Mouse (Mus musculus) ES-Bruce4 (cell line): Measurements from ENCODE around the gene Tsks. TPM values are rescaled to one million over a fixed set of nuclear protein-coding genes. Genes with fewer than 3 reads are reported as not detected.

ENCODE experiments used
- H3K27ac ChIP-seq: 2 replicates; pipeline ENCODE4 v1.5.1; 2012; ENCODE audit warnings: low read length, inconsistent platforms; ENCODE audit not compliant: insufficient read depth
- H3K27me3 ChIP-seq: 2 replicates; pipeline ENCODE4 v1.6.1; 2012; ENCODE audit warnings: mild to moderate bottlenecking, low read length, inconsistent platforms; ENCODE audit not compliant: control insufficient read depth, poor library complexity, insufficient read depth, severe bottlenecking
- H3K36me3 ChIP-seq: 2 replicates; pipeline ENCODE4 v1.6.1; 2012; ENCODE audit warnings: inconsistent platforms, mild to moderate bottlenecking, low read length, moderate library complexity; ENCODE audit not compliant: control insufficient read depth, poor library complexity, insufficient read depth, severe bottlenecking
- H3K4me1 ChIP-seq: one replicate; pipeline ENCODE4 v1.8.1; 2011; ENCODE audit warnings: low read length; ENCODE audit not compliant: control insufficient read depth, insufficient read depth
- H3K4me3 ChIP-seq: 2 replicates; pipeline ENCODE4 v1.5.1; 2011; ENCODE audit warnings: low read depth, mild to moderate bottlenecking, low read length
- H3K9ac ChIP-seq: 2 replicates; pipeline ENCODE4 v1.6.1; 2012; ENCODE audit warnings: low read depth, mild to moderate bottlenecking, inconsistent platforms; ENCODE audit not compliant: poor library complexity, severe bottlenecking
- H3K9me3 ChIP-seq: replicated peaks from 2 replicates; pipeline ENCODE4 v1.6.1; 2012; ENCODE audit warnings: mild to moderate bottlenecking, low read length, inconsistent platforms; ENCODE audit not compliant: control insufficient read depth, poor library complexity, insufficient read depth, severe bottlenecking
- CTCF ChIP-seq: IDR thresholded peaks from one replicate; pipeline ENCODE4 v1.8.1; 2011; ENCODE audit warnings: low read depth, low read length
- EP300 ChIP-seq: IDR thresholded peaks from 2 replicates; pipeline ENCODE4 v1.6.1; 2011; ENCODE audit warnings: low read depth, low read length; ENCODE audit not compliant: insufficient read depth
- POLR2A ChIP-seq: IDR thresholded peaks from one replicate; pipeline ENCODE4 v1.8.1; 2011; ENCODE audit warnings: low read length; ENCODE audit not compliant: insufficient read depth
- polyA plus RNA-seq: library from polyadenylated mRNA; stranded (reverse); fragments of >200 nt; gene quantifications from 2 replicates; pipeline ENCODE4 v1.2.4, GENCODE M21; 2011; ENCODE audit warnings: low read depth; ENCODE audit not compliant: missing spikeins, insufficient read depth, insufficient read length

The Tsks gene
- polyA plus RNA-seq, 1 experiment, result not detected

DNA sequence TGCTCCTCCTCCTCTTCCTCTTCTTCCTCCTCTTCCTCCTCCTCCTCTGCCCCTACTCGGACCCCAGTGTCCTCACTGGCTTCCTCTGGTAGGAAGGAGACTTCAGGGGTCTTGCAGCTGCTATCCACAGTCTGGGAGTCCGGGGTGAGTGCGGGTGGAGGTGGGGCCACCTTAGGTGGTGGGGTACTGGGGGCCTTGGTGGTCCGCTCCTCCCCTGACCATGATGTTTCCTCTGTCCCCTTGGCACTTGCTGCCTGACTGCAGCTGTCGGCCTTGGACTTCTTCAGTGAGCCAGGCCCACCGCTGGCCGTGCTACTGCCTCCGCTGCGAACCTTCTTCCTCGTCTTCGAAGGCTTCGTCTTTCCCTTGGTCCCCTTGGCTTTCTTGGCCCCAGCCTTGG, 63.5 kb downstream of the Tsks start:
- Histone ChIP-seq H3K4me1 (no peaks in the 10 kb centered on the region), H3K36me3 (peaks cover 30% of the 10 kb centered on the region), H3K9ac (no peak overlapping the region), H3K27ac (no peak overlapping the region), H3K4me3 (no peak overlapping the region), H3K27me3 (no peaks in the 10 kb centered on the region), H3K9me3 (no peaks in the 10 kb centered on the region)
- no peak for TF ChIP-seq POLR2A
- TF ChIP-seq CTCF, result no peak
- TF ChIP-seq EP300, result no peak

DNA sequence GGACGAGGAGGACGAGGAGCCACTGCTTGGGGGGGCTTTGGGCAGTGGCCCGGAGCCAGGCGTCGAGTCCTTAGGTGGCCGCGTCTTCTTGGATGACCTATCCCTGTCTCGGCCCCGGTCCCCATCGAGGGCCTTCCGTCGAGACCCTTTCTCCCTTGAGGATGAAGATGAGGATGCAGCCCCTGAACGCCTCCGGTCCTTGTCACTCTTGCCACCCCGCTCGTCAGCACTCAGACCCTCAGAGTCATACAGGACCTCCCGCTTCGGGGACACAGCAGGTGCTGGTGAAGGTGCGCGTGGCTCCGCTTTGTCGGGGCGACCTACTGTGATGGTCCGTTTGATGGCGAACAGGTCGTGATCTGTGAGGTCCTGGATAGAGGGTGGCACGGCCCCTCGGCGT, 64.1 kb downstream of the Tsks start:
- no peaks in the 10 kb centered on the region for H3K9me3 ChIP-seq
- no peak overlapping the region for H3K9ac ChIP-seq
- no peak overlapping the region for H3K27ac ChIP-seq
- H3K4me1 ChIP-seq, result no peaks in the 10 kb centered on the region
- peak overlapping the region; percentile 11 for H3K4me3 ChIP-seq
- peaks cover 26% of the 10 kb centered on the region for H3K36me3 ChIP-seq
- no peaks in the 10 kb centered on the region for H3K27me3 ChIP-seq
- no peak for TF ChIP-seq CTCF
- no peak for TF ChIP-seq EP300
- TF ChIP-seq POLR2A, result no peak

Other genes with a start within 250 kb of the Tsks start
- 1.8 and 2.2 TPM in 2 replicates for gene Izumo2, start 234.5 kb upstream of the Tsks start, polyA plus RNA-seq
- 52.2 and 62.7 TPM in 2 replicates for gene Vrk3, start 194.8 kb upstream of the Tsks start, polyA plus RNA-seq
- 24.4 and 28.4 TPM in 2 replicates for gene Zfp473, start 192.2 kb upstream of the Tsks start, polyA plus RNA-seq
- gene Nup62, start 127.1 kb upstream of the Tsks start, polyA plus RNA-seq, result 90.6 and 109 TPM in 2 replicates
- 4.7 and 6.4 TPM in 2 replicates for gene Il4i1, start 126.8 kb upstream of the Tsks start, polyA plus RNA-seq
- gene Atf5, start 126.5 kb upstream of the Tsks start, polyA plus RNA-seq, result 9.6 and 14.6 TPM in 2 replicates
- gene Akt1s1, start 94.2 kb upstream of the Tsks start, polyA plus RNA-seq, result 38.1 and 38.3 TPM in 2 replicates
- 33.9 and 46.7 TPM in 2 replicates for gene Tbc1d17, start 94.1 kb upstream of the Tsks start, polyA plus RNA-seq
- 22.3 and 30.3 TPM in 2 replicates for gene Pnkp, start 86.1 kb upstream of the Tsks start, polyA plus RNA-seq
- 153 and 160 TPM in 2 replicates for gene Ptov1, start 73.4 kb upstream of the Tsks start, polyA plus RNA-seq
- gene Med25, start 50.5 kb upstream of the Tsks start, polyA plus RNA-seq, result 54.0 and 65.6 TPM in 2 replicates
- gene Fuz, start 47.1 kb upstream of the Tsks start, polyA plus RNA-seq, result 15.5 and 17.5 TPM in 2 replicates
- gene Ap2a1, start 13.7 kb upstream of the Tsks start, polyA plus RNA-seq, result 88.5 and 107 TPM in 2 replicates
- gene Cpt1c, start 31.6 kb downstream of the Tsks start, polyA plus RNA-seq, result 73.3 and 84.5 TPM in 2 replicates
- 461 and 485 TPM in 2 replicates for gene Prmt1, start 43.4 kb downstream of the Tsks start, polyA plus RNA-seq
- 56.1 and 57.5 TPM in 2 replicates for gene Irf3, start 54.4 kb downstream of the Tsks start, polyA plus RNA-seq
- 41.9 and 46.8 TPM in 2 replicates for gene Bcl2l12, start 55.5 kb downstream of the Tsks start, polyA plus RNA-seq
- 64.2 and 73.2 TPM in 2 replicates for gene Scaf1, start 73.2 kb downstream of the Tsks start, polyA plus RNA-seq
- 72.4 and 80.4 TPM in 2 replicates for gene Rras, start 74.8 kb downstream of the Tsks start, polyA plus RNA-seq
- 35.0 and 35.5 TPM in 2 replicates for gene Prr12, start 109.7 kb downstream of the Tsks start, polyA plus RNA-seq
- 58.1 and 62.4 TPM in 2 replicates for gene Nosip, start 119.2 kb downstream of the Tsks start, polyA plus RNA-seq
- 7.7 and 12.0 TPM in 2 replicates for gene Prrg2, start 119.5 kb downstream of the Tsks start, polyA plus RNA-seq
- 66.7 and 88.2 TPM in 2 replicates for gene Rcn3, start 149.0 kb downstream of the Tsks start, polyA plus RNA-seq
- gene Fcgrt, start 160.6 kb downstream of the Tsks start, polyA plus RNA-seq, result 2.0 and 2.5 TPM in 2 replicates
- gene Rps11, start 181.2 kb downstream of the Tsks start, polyA plus RNA-seq, result 2,753 and 2,969 TPM in 2 replicates
- 3,729 and 4,020 TPM in 2 replicates for gene Rpl13a, start 185.6 kb downstream of the Tsks start, polyA plus RNA-seq
- gene Gm45713, start 193.0 kb downstream of the Tsks start, polyA plus RNA-seq, result not detected in 2 replicates
- 3.0 and 3.7 TPM in 2 replicates for gene Flt3l, start 193.2 kb downstream of the Tsks start, polyA plus RNA-seq
- 38.5 and 43.6 TPM in 2 replicates for gene Pih1d1, start 211.1 kb downstream of the Tsks start, polyA plus RNA-seq
- gene Aldh16a1, start 211.4 kb downstream of the Tsks start, polyA plus RNA-seq, result 36.9 and 44.2 TPM in 2 replicates
- gene Slc17a7, start 220.7 kb downstream of the Tsks start, polyA plus RNA-seq, result 0.94 and 1.6 TPM in 2 replicates
- 0.68 and 1.2 TPM in 2 replicates for gene Gfy, start 236.4 kb downstream of the Tsks start, polyA plus RNA-seq
- not detected in 2 replicates for gene Pth2, start 237.8 kb downstream of the Tsks start, polyA plus RNA-seq